In the genomic region with DNA sequence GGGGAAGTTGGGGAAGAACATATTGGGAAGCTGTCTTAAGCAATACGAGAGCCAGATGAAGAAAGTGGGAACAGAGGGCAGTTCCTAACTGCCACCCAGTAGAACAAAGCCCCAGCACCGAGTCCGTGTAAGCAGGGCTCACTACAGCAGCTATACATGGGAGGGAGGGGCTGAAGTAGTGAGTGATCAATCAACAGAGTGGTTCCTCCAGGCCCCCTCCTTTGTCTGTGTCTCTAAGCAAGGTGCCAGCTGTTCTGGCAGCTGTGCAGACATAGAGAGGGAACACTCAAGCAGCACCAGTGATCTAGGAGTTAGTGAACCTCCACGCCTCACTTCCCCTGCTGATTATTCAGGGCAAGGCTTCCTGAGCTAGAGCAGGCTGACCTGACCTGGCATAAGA, we compare ENCODE assay signal across 25 mouse cellular contexts.
"Had no signal": no experiment of that assay in that cellular context is flagged by ENCODE, and none has a peak within 500 bp of the region (broad histone marks: within the 10 kb centered on the region; RNA-seq: fewer than 3 reads in every experiment).

No protein-coding gene starts in this region.

- DNase-seq: kidney, adult 8-10 months; kidney, postnatal 10 days; kidney, postnatal 36 days; left cerebral cortex, postnatal 4 days; liver, postnatal 0 days; lung, embryonic 14.5 days; right cerebral cortex, adult 18-20 months; right cerebral cortex, postnatal 14 days; right cerebral cortex, postnatal 4 days; thymus, adult 2 months; thymus, postnatal 14 days; thymus, postnatal 4 days had no signal

- H3K4me3 ChIP-seq: kidney, embryonic 15.5 days; limb, embryonic 12.5 days; limb, embryonic 15.5 days; midbrain, embryonic 10.5 days; midbrain, embryonic 13.5 days; myocyte; neural tube, embryonic 12.5 days had no signal

- H3K9ac ChIP-seq: kidney, embryonic 15.5 days; limb, embryonic 12.5 days; limb, embryonic 15.5 days; liver, embryonic 14.5 days; liver, postnatal 0 days; lung, embryonic 14.5 days; midbrain, embryonic 13.5 days; neural tube, embryonic 12.5 days had no signal

- H3K9me3 ChIP-seq: kidney, embryonic 15.5 days; limb, embryonic 12.5 days; limb, embryonic 15.5 days; midbrain, embryonic 10.5 days; midbrain, embryonic 13.5 days; neural tube, embryonic 12.5 days had no signal

- H3K36me3 ChIP-seq: kidney, embryonic 15.5 days; neural tube, embryonic 12.5 days had no signal

- ATAC-seq: liver, postnatal 0 days; lung, postnatal 0 days; midbrain, embryonic 13.5 days; midbrain, embryonic 16.5 days had no signal

- H3K27ac ChIP-seq: kidney, embryonic 15.5 days; limb, embryonic 12.5 days; limb, embryonic 15.5 days; liver, embryonic 14.5 days; macrophage; midbrain, embryonic 10.5 days; midbrain, embryonic 13.5 days; neural tube, embryonic 12.5 days; stomach, postnatal 0 days had no signal

- H3K27me3 ChIP-seq: kidney, embryonic 15.5 days; limb, embryonic 12.5 days; limb, embryonic 15.5 days; midbrain, embryonic 13.5 days; neural tube, embryonic 12.5 days had no signal

- H3K4me2 ChIP-seq: kidney, embryonic 15.5 days; limb, embryonic 12.5 days; limb, embryonic 15.5 days; liver, embryonic 11.5 days; lung, embryonic 14.5 days; midbrain, embryonic 13.5 days; neural tube, embryonic 12.5 days had no signal

- H3K4me1 ChIP-seq: kidney, embryonic 15.5 days; limb, embryonic 12.5 days; limb, embryonic 15.5 days; midbrain, embryonic 10.5 days; midbrain, embryonic 13.5 days; neural tube, embryonic 12.5 days had no signal
